Mouse (Mus musculus): ENCODE measurements around the gene C1qa. TPM values are rescaled to one million over a fixed set of nuclear protein-coding genes. Genes with fewer than 3 reads are reported as not detected.

C1qa gene
- polyA plus RNA-seq, 1 experiment from 2014 or later = 49.2 TPM

GRCm38 (mm10) chr4:136930474-136930873, 31.9 kb upstream of the C1qa start:
- Histone ChIP-seq H3K27me3 (replicated peaks; ENCODE audit: control insufficient read depth, insufficient read depth, low read length) (peaks cover 13% of the 10 kb centered on the region), H3K9ac (ENCODE audit: low read depth, low read length) (no peak overlapping the region), H3K36me3 (ENCODE audit: control insufficient read depth, insufficient read depth, low read length) (no peaks in the 10 kb centered on the region), H3K9me3 (ENCODE audit: control insufficient read depth, low read length) (no peaks in the 10 kb centered on the region), H3K4me3 (ENCODE audit: low read depth, low read length) (no peak overlapping the region), H3K4me2 (ENCODE audit: low read depth, low read length) (no peak overlapping the region), H3K4me1 (ENCODE audit: control insufficient read depth, insufficient read depth, low read length) (no peaks in the 10 kb centered on the region), H3K27ac (replicated peaks; ENCODE audit: low read depth, low read length) (no peak overlapping the region)
- 82% methylated on average over 8 of the region's 8 CpGs for WGBS
- DNase-seq (ENCODE audit: low spot score) (no peak), ATAC-seq (ENCODE audit: low read depth) (no peak)

GRCm38 (mm10) chr4:136928928-136929327, 30.3 kb upstream of the C1qa start:
- Histone ChIP-seq H3K4me3 (ENCODE audit: low read depth, low read length) (no peak overlapping the region), H3K9ac (ENCODE audit: low read depth, low read length) (no peak overlapping the region), H3K4me2 (ENCODE audit: low read depth, low read length) (no peak overlapping the region), H3K27me3 (replicated peaks; ENCODE audit: control insufficient read depth, insufficient read depth, low read length) (peaks cover 19% of the 10 kb centered on the region), H3K4me1 (ENCODE audit: control insufficient read depth, insufficient read depth, low read length) (no peaks in the 10 kb centered on the region), H3K9me3 (ENCODE audit: control insufficient read depth, low read length) (no peaks in the 10 kb centered on the region), H3K27ac (replicated peaks; ENCODE audit: low read depth, low read length) (no peak overlapping the region), H3K36me3 (ENCODE audit: control insufficient read depth, insufficient read depth, low read length) (no peaks in the 10 kb centered on the region)
- DNase-seq (ENCODE audit: low spot score) (peak; percentile 43), ATAC-seq (ENCODE audit: low read depth) (no peak)
- WGBS = 13% methylated on average over 5 of the region's 5 CpGs

- ATAC-seq (ENCODE audit: low read depth) (no peak), DNase-seq (ENCODE audit: low spot score) (no peak)
- Histone ChIP-seq H3K9me3 (ENCODE audit: control insufficient read depth, low read length) (no peaks in the 10 kb centered on the region), H3K27me3 (replicated peaks; ENCODE audit: control insufficient read depth, insufficient read depth, low read length) (peaks cover 22% of the 10 kb centered on the region), H3K36me3 (ENCODE audit: control insufficient read depth, insufficient read depth, low read length) (no peaks in the 10 kb centered on the region), H3K4me2 (ENCODE audit: low read depth, low read length) (no peak overlapping the region), H3K27ac (replicated peaks; ENCODE audit: low read depth, low read length) (no peak overlapping the region), H3K9ac (ENCODE audit: low read depth, low read length) (no peak overlapping the region), H3K4me1 (ENCODE audit: control insufficient read depth, insufficient read depth, low read length) (no peaks in the 10 kb centered on the region), H3K4me3 (ENCODE audit: low read depth, low read length) (no peak overlapping the region)
- 20% methylated on average over 15 of the region's 15 CpGs for WGBS
Observed at GRCm38 (mm10) chr4:136925804-136926203, 27.2 kb upstream of the C1qa start.

- no peaks in the 10 kb centered on the region for H3K9me3 ChIP-seq (ENCODE audit: control insufficient read depth, low read length)
- no peak for ATAC-seq (ENCODE audit: low read depth)
- peak; percentile 81 for DNase-seq (ENCODE audit: low spot score)
- WGBS = 2% methylated on average over 6 of the region's 6 CpGs
- H3K27me3 ChIP-seq (replicated peaks; ENCODE audit: control insufficient read depth, insufficient read depth, low read length) = peaks cover 22% of the 10 kb centered on the region
- H3K4me1 ChIP-seq (ENCODE audit: control insufficient read depth, insufficient read depth, low read length) = no peaks in the 10 kb centered on the region
- no peak overlapping the region for H3K9ac ChIP-seq (ENCODE audit: low read depth, low read length)
- H3K4me3 ChIP-seq (ENCODE audit: low read depth, low read length) = no peak overlapping the region
- H3K27ac ChIP-seq (replicated peaks; ENCODE audit: low read depth, low read length) = no peak overlapping the region
- no peaks in the 10 kb centered on the region for H3K36me3 ChIP-seq (ENCODE audit: control insufficient read depth, insufficient read depth, low read length)
- no peak overlapping the region for H3K4me2 ChIP-seq (ENCODE audit: low read depth, low read length)
Observed at GRCm38 (mm10) chr4:136924529-136924928, 25.9 kb upstream of the C1qa start.

GRCm38 (mm10) chr4:136919526-136919925, 20.9 kb upstream of the C1qa start:
- Histone ChIP-seq H3K4me1 (ENCODE audit: control insufficient read depth, insufficient read depth, low read length) (no peaks in the 10 kb centered on the region), H3K4me3 (ENCODE audit: low read depth, low read length) (no peak overlapping the region), H3K36me3 (ENCODE audit: control insufficient read depth, insufficient read depth, low read length) (no peaks in the 10 kb centered on the region), H3K9me3 (ENCODE audit: control insufficient read depth, low read length) (no peaks in the 10 kb centered on the region), H3K27me3 (replicated peaks; ENCODE audit: control insufficient read depth, insufficient read depth, low read length) (peaks cover 3% of the 10 kb centered on the region), H3K9ac (ENCODE audit: low read depth, low read length) (no peak overlapping the region), H3K4me2 (ENCODE audit: low read depth, low read length) (no peak overlapping the region), H3K27ac (replicated peaks; ENCODE audit: low read depth, low read length) (no peak overlapping the region)
- no peak for DNase-seq (ENCODE audit: low spot score)
- no peak for ATAC-seq (ENCODE audit: low read depth)
- WGBS = 77% methylated on average over 3 of the region's 3 CpGs

GRCm38 (mm10) chr4:136918834-136919233, 20.2 kb upstream of the C1qa start:
- 79% methylated on average over 8 of the region's 8 CpGs for WGBS
- ATAC-seq (ENCODE audit: low read depth) (no peak), DNase-seq (ENCODE audit: low spot score) (no peak)
- no peak overlapping the region for H3K9ac ChIP-seq (ENCODE audit: low read depth, low read length)
- H3K36me3 ChIP-seq (ENCODE audit: control insufficient read depth, insufficient read depth, low read length) = no peaks in the 10 kb centered on the region
- H3K9me3 ChIP-seq (ENCODE audit: control insufficient read depth, low read length) = no peaks in the 10 kb centered on the region
- no peak overlapping the region for H3K27ac ChIP-seq (replicated peaks; ENCODE audit: low read depth, low read length)
- H3K27me3 ChIP-seq (replicated peaks; ENCODE audit: control insufficient read depth, insufficient read depth, low read length) = peaks cover 3% of the 10 kb centered on the region
- H3K4me1 ChIP-seq (ENCODE audit: control insufficient read depth, insufficient read depth, low read length) = no peaks in the 10 kb centered on the region
- H3K4me3 ChIP-seq (ENCODE audit: low read depth, low read length) = no peak overlapping the region
- no peak overlapping the region for H3K4me2 ChIP-seq (ENCODE audit: low read depth, low read length)

- H3K27me3 ChIP-seq (replicated peaks; ENCODE audit: control insufficient read depth, insufficient read depth, low read length) = peaks cover 9% of the 10 kb centered on the region
- H3K4me2 ChIP-seq (ENCODE audit: low read depth, low read length) = no peak overlapping the region
- H3K27ac ChIP-seq (replicated peaks; ENCODE audit: low read depth, low read length) = no peak overlapping the region
- H3K9ac ChIP-seq (ENCODE audit: low read depth, low read length) = no peak overlapping the region
- WGBS = 57% methylated on average over 3 of the region's 7 CpGs
- ATAC-seq (ENCODE audit: low read depth) (no peak), DNase-seq (ENCODE audit: low spot score) (no peak)
- H3K36me3 ChIP-seq (ENCODE audit: control insufficient read depth, insufficient read depth, low read length) = no peaks in the 10 kb centered on the region
- H3K4me1 ChIP-seq (ENCODE audit: control insufficient read depth, insufficient read depth, low read length) = no peaks in the 10 kb centered on the region
- no peaks in the 10 kb centered on the region for H3K9me3 ChIP-seq (ENCODE audit: control insufficient read depth, low read length)
- no peak overlapping the region for H3K4me3 ChIP-seq (ENCODE audit: low read depth, low read length)
Observed at GRCm38 (mm10) chr4:136917165-136917524, 18.5 kb upstream of the C1qa start.

- WGBS = 75% methylated on average over 20 of the region's 20 CpGs
- peaks cover 15% of the 10 kb centered on the region for H3K27me3 ChIP-seq (replicated peaks; ENCODE audit: control insufficient read depth, insufficient read depth, low read length)
Observed at GRCm38 (mm10) chr4:136916359-136917164, 18.0 kb upstream of the C1qa start.

GRCm38 (mm10) chr4:136912841-136913240, 14.2 kb upstream of the C1qa start:
- no peak for DNase-seq (ENCODE audit: low spot score)
- H3K4me1 ChIP-seq (ENCODE audit: control insufficient read depth, insufficient read depth, low read length) = no peaks in the 10 kb centered on the region
- H3K9me3 ChIP-seq (ENCODE audit: control insufficient read depth, low read length) = no peaks in the 10 kb centered on the region
- H3K4me2 ChIP-seq (ENCODE audit: low read depth, low read length) = no peak overlapping the region
- 13% methylated on average over 9 of the region's 9 CpGs for WGBS
- peaks cover 34% of the 10 kb centered on the region for H3K27me3 ChIP-seq (replicated peaks; ENCODE audit: control insufficient read depth, insufficient read depth, low read length)
- no peaks in the 10 kb centered on the region for H3K36me3 ChIP-seq (ENCODE audit: control insufficient read depth, insufficient read depth, low read length)
- no peak overlapping the region for H3K27ac ChIP-seq (replicated peaks; ENCODE audit: low read depth, low read length)
- no peak for ATAC-seq (ENCODE audit: low read depth)
- no peak overlapping the region for H3K4me3 ChIP-seq (ENCODE audit: low read depth, low read length)
- no peak overlapping the region for H3K9ac ChIP-seq (ENCODE audit: low read depth, low read length)

More at GRCm38 (mm10) chr4:136916359-136917164, 18.0 kb upstream of the C1qa start:
- no peaks in the 10 kb centered on the region for H3K9me3 ChIP-seq (ENCODE audit: control insufficient read depth, low read length)
- no peak overlapping the region for H3K27ac ChIP-seq (replicated peaks; ENCODE audit: low read depth, low read length)
- no peak overlapping the region for H3K4me2 ChIP-seq (ENCODE audit: low read depth, low read length)
- H3K36me3 ChIP-seq (ENCODE audit: control insufficient read depth, insufficient read depth, low read length) = no peaks in the 10 kb centered on the region
- no peaks in the 10 kb centered on the region for H3K4me1 ChIP-seq (ENCODE audit: control insufficient read depth, insufficient read depth, low read length)
- no peak overlapping the region for H3K4me3 ChIP-seq (ENCODE audit: low read depth, low read length)
- ATAC-seq (ENCODE audit: low read depth) (no peak), DNase-seq (ENCODE audit: low spot score) (no peak)
- H3K9ac ChIP-seq (ENCODE audit: low read depth, low read length) = no peak overlapping the region
